Mouse (Mus musculus) myocyte (in vitro differentiated cells): ENCODE data around the gene Amer3.
"Not testable (repeated sequence)": the region's sequence is repeated elsewhere in the genome, so short reads cannot be mapped to it uniquely, and the experiment has no call there.

Experiments
- E2F4 ChIP-seq: IDR thresholded peaks from one replicate; pipeline ENCODE4 v1.6.1; 2011; ENCODE audit warnings: mild to moderate bottlenecking, control low read depth, moderate library complexity; ENCODE audit not compliant: insufficient read depth
- POLR2A ChIP-seq: IDR thresholded peaks from one replicate; pipeline ENCODE4 v1.6.1; 2011; ENCODE audit warnings: low read depth, mild to moderate bottlenecking, control low read depth, moderate library complexity; ENCODE audit not compliant: insufficient read length
- POLR2AphosphoS2 ChIP-seq: IDR thresholded peaks from one replicate; pipeline ENCODE4 v1.6.1; 2011; ENCODE audit warnings: low read depth, control low read depth; ENCODE audit not compliant: insufficient read length

DNA sequence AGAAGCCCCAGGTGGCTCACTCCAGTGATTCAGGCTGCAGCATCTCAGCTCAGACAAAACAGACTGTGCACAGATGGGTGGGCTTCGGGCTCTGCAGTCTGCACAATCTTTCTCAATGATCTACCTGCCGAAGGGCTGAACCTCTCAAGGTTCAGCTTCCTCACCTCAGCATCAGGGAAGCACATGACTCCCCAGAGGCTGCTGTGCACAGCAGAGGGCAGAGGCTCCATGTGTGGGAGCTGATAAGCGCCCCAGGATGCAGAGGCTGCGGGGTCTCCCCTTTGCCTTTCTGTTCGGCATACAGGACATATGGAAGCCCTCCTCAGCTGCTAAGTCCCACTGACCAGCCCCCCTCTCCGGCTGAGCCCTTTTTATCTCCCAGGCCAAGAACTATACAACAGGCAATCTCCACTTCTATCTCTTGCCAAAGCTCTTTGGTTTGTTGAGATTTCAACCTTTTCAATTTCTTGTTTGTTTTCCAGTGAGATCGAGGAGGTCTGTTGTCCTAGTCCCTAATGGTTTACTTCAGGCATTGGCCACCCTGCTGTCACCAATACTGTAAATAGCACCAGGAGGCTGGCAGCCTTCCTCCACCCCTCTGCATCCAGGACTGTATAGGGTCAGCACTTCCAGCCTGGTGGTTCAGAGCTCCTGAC, 44.3 kb upstream of the Amer3 start, which contains the start of gene Cfc1:
- TF ChIP-seq POLR2A, POLR2AphosphoS2, E2F4: not testable (repeated sequence)
